Mouse (Mus musculus): ENCODE results near the gene Lypd6.

Gene Lypd6

GRCm38 (mm10) chr2:50066246-50066967, at the start of gene Lypd6:
Gene Lypd6, plus strand, starts transcription at chr2:50066429.
- DNase-seq (ENCODE audit: low spot score in 2 of 2): no peak

- no peak for DNase-seq (ENCODE audit: low spot score in 2 of 2)
Measured at GRCm38 (mm10) chr2:50019477-50019876, 46.8 kb upstream of the Lypd6 start.

DNA sequence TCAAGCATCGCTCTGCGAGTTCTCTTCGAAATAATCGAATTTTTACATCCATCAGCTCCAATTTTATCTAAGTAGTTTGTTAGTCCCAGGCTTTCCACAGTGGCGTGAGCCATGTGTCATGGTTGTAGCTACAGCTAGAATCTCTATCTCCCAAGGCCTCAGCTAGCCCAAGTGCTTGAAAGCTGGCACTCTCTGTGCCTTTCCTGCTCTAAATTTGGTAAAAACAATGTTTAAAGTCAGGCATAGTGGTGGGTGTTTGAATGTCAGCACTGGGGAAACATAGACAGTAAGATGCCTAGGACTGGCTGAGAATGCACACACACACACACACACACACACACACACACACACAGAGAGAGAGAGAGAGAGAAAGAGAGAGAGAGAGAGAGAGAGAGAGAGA, 40.7 kb upstream of the Lypd6 start:
- DNase-seq (ENCODE audit: low spot score in 2 of 2): no peak

- DNase-seq (ENCODE audit: low spot score in 2 of 2): no peak
Measured at GRCm38 (mm10) chr2:50028930-50029329, 37.3 kb upstream of the Lypd6 start.

GRCm38 (mm10) chr2:50044170-50044870, 21.9 kb upstream of the Lypd6 start:
- DNase-seq (ENCODE audit: low spot score in 2 of 2): no peak

- DNase-seq (ENCODE audit: low spot score in 2 of 2): no peak
Measured at GRCm38 (mm10) chr2:50044871-50045470, 21.3 kb upstream of the Lypd6 start.

GRCm38 (mm10) chr2:50045841-50046240, 20.4 kb upstream of the Lypd6 start:
- DNase-seq (ENCODE audit: low spot score in 2 of 2): no peak

DNA sequence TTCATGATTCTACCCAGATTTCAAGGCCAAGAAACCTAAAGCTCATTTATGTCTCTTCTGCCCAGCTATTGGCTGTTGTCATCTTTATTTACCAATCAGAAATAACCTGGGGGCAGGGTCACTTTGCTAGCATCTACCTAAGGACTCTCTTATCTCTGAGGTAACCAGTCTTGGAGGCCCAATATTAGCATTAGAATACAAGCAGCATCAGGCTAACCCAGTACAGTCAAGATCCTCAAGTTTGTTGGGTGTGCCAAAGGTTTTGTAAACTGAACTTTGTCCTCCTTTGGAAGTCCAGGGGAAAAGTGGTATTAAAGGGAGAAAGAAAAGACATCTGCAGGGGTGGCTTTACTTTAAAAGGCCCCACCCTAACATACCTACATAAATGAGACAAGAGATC, 17.8 kb upstream of the Lypd6 start:
- DNase-seq (ENCODE audit: low spot score in 2 of 2): no peak

DNA sequence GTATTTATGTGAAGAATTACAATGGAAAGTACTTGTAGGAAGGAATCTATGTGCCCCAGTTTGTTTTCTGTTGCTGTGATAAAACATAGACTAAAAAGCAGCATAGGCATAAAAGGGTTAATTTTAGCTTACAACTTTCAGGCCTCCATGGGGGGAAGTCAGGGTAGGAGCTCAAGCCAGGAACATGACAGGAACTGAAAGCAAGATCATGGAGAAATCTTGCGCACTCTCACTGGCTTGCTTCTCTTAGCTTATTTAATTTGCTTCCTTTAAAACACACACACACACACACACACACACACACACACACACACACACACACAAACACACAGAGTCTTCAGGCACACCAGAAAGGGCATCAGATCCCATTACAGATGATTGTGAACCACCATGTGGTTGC, 12.3 kb upstream of the Lypd6 start:
- no peak for DNase-seq (ENCODE audit: low spot score in 2 of 2)

DNA sequence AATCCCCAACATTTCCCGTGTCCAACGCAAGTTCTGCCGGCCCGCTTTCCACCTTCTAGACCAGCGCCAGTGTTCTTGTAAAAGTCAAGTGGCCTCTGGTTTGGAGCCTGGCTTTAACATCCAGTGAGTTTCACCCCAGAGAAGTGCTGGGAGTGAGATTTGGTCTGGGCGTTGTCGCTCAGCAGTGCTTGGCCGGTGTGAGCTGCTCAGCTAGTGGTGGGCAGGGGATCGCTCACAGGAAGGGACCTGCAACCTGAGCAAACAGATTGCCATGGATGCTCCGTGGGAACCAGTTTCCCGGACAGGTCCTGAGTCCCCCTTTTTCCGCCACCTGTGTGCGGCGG, 355 bp upstream of the Lypd6 start:
- no peak for DNase-seq (ENCODE audit: low spot score in 2 of 2)

GRCm38 (mm10) chr2:50066968-50067315, 713 bp downstream of the Lypd6 start:
- DNase-seq (ENCODE audit: low spot score in 2 of 2): no peak

- DNase-seq (ENCODE audit: low spot score in 2 of 2): no peak
Measured at GRCm38 (mm10) chr2:50069571-50070295, 3.5 kb downstream of the Lypd6 start.

- DNase-seq (ENCODE audit: low spot score in 2 of 2): no peak
Measured at GRCm38 (mm10) chr2:50072158-50072557, 5.9 kb downstream of the Lypd6 start.

DNA sequence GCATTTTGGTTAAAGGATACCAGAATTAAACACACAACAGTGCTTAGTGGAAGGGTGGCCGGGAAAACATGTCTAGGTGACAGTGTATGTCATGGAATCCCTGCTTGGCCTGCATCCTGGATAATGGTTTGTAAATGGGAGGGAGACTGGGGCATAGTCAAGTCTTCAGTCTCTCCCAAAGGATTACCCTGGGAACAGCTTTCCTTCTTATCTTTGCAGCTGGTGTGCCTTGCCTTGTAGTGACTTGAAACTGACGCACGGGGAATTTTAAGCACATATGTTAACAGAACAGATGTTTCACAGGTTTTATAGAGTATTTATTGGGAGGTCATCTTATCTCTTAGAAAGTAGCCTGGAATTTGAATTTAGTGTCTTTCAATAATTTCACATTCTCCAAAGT, 18.5 kb downstream of the Lypd6 start:
- no peak for DNase-seq (ENCODE audit: low spot score in 2 of 2)

DNA sequence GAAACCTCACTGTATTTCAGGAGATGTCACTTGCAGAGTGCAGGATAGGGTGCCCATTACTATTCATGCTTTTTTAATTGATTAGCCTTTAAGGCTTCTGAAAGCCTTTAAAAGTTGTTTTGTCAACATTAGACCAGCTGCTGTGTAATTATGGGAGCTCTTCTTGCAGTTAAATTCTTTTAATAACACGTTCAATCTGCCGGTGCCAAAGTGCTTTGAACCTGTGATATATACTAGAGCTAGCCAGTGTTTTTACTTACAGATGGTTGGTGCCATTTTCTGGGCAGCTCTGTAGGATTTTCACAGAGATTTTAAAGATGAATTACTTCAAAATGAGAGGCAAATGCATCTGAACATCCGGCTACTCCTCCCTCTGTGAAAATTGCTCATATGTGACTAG, 21.5 kb downstream of the Lypd6 start:
- DNase-seq (ENCODE audit: low spot score in 2 of 2): no peak

DNA sequence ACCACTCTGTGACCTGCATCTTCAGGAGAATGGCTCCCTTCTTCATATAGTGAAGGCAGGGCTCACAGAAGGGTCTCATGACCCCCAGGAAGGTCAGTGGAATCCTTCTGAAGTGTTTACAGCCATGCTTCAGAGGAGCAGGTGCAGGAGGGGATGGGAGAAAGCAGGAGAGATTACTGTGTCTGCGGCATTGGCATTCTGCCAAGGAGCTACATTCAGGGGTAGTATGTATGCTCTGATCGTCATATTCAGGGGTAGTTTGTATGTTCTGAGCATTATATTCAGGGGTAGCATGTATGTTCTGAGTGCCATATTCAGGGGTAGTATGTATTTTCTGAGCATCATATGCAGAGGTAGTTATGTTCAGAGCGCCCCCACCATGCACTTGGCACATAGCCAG, 30.1 kb downstream of the Lypd6 start:
- no peak for DNase-seq (ENCODE audit: low spot score in 2 of 2)

- DNase-seq (ENCODE audit: low spot score in 2 of 2): no peak
Measured at GRCm38 (mm10) chr2:50100364-50101151, 34.3 kb downstream of the Lypd6 start.

- no peak for DNase-seq (ENCODE audit: low spot score in 2 of 2)
Measured at GRCm38 (mm10) chr2:50101152-50101450, 34.9 kb downstream of the Lypd6 start.

DNA sequence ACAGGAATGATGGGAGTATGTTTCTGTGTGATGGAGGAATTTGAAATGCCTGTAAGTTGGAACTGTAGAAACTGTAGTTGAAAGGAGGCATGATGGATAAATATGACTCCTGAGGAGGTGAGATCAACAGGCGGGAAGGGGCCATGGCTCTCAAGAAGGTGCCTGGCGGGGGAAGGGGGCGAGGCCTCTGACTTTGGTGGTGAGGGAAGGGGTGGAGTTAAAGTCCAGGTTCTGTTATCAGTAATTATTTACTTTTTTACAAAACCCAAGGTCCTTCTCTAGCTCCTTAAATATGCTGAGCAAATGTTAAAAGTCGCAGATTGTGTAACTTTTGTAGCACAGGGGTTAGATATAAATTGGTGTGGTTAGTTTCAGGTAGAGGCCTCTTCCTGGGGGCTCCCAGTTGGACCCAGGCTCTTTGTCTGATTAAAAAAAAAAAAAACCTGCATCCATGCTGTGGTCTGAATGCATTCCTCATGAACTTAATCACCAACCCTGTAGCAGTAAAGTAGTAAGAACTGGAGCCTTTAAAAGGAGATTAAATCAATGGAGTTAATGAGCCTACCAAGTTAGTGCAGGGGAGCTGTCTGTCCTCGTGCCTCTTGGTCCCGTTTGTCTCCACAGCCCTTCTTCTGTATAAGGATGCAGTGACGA, 37.7 kb downstream of the Lypd6 start:
- DNase-seq (ENCODE audit: low spot score in 2 of 2): no peak

DNA sequence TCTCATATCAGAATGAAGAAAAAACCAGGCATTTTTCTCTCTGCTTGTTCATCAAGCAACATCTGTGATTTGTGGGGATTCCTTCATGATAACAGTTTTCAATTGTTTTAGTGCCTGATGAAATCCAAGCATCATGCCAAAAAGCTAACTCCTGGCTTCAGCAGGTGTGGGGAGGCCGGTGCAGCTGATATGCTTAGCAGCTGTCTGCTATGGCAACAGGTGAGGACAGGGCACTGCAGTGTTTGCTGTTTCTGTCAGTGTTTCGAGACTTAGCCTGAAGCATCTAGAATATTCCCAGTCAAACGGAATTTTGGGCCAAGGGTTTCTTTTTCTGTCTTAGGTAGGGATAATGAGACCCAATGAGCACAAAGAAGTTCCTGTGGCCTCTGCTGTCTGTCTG, 39.4 kb downstream of the Lypd6 start:
- DNase-seq (ENCODE audit: low spot score in 2 of 2): no peak

DNA sequence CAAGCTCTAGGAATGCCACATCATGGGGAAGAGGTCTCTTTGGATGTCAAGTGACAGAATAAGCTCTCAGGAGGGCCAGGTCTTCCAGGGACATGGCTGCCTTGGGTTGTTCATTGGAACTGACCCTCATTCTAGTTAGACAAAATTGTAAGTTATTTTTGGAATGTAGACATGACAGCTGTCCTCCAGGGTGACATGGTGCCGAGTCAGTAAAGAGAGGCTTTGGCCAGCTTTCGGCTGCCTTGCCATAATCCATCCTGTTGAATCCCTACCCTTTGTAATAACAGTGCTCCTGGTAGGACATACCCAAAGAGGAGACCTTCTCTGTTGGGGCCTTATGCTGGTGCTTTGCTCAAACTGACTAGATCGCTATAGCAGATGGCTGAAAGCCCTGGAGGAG, 39.8 kb downstream of the Lypd6 start:
- no peak for DNase-seq (ENCODE audit: low spot score in 2 of 2)

GRCm38 (mm10) chr2:50106879-50107278, 40.6 kb downstream of the Lypd6 start:
- DNase-seq (ENCODE audit: low spot score in 2 of 2): no peak
